Mouse (Mus musculus) forebrain, embryonic 14.5 days (tissue): ENCODE measurements around the gene Ubtd2. TPM values are rescaled to one million over a fixed set of nuclear protein-coding genes. Genes with fewer than 3 reads are reported as not detected.

Experiments
- polyA plus RNA-seq: library from polyadenylated mRNA; unstranded; fragments of >200 nt; fragmentation: Nextera tagmentation; extraction: Ambion mirVana; gene quantifications from 2 replicates; pipeline ENCODE4 v1.2.1, GENCODE M21; 2014

Gene Ubtd2
- polyA plus RNA-seq, 1 experiment from 2014 or later: 71.7 TPM

Other genes starting within 250 kb of the Ubtd2 start
- 59.8 and 67.0 TPM in 2 replicates for gene Snrnp25, start 250.0 kb upstream of the Ubtd2 start, polyA plus RNA-seq
- gene Rhbdf1, start 233.1 kb upstream of the Ubtd2 start, polyA plus RNA-seq: 9.9 and 13.7 TPM in 2 replicates
- 31.2 and 32.6 TPM in 2 replicates for gene Mpg, start 228.9 kb upstream of the Ubtd2 start, polyA plus RNA-seq
- gene Nprl3, start 187.7 kb upstream of the Ubtd2 start, polyA plus RNA-seq: 27.9 and 28.1 TPM in 2 replicates
- gene Hba-x, start 179.0 kb upstream of the Ubtd2 start, polyA plus RNA-seq: 33.0 and 82.9 TPM in 2 replicates
- gene Hba-a1, start 171.9 kb upstream of the Ubtd2 start, polyA plus RNA-seq: 2,348 and 2,639 TPM in 2 replicates
- 1.1 and 1.6 TPM in 2 replicates for gene Hbq1b, start 168.4 kb upstream of the Ubtd2 start, polyA plus RNA-seq
- gene Hba-a2, start 158.9 kb upstream of the Ubtd2 start, polyA plus RNA-seq: 5,936 and 7,230 TPM in 2 replicates
- 0.63 and 0.75 TPM in 2 replicates for gene Hbq1a, start 155.3 kb upstream of the Ubtd2 start, polyA plus RNA-seq
- 13.4 and 17.0 TPM in 2 replicates for gene Sh3pxd2b, start 107.5 kb upstream of the Ubtd2 start, polyA plus RNA-seq
- gene Efcab9, start 76.7 kb downstream of the Ubtd2 start, polyA plus RNA-seq: 0.31 TPM in 1 of 2 replicates, not detected in the other
- 0.80 and 1.1 TPM in 2 replicates for gene Stk10, start 77.9 kb downstream of the Ubtd2 start, polyA plus RNA-seq
- gene Fbxw11, start 187.4 kb downstream of the Ubtd2 start, polyA plus RNA-seq: 83.1 and 99.3 TPM in 2 replicates